Mouse (Mus musculus) hindbrain, postnatal 0 days (tissue): ENCODE results near the gene Mrtfb. TPM values are rescaled to one million over a fixed set of nuclear protein-coding genes. Genes with fewer than 3 reads are reported as not detected.
A peak's percentile ranks its signal among the peaks of the same experiment; 100 is the strongest.

Experiments used
- ATAC-seq: fragments of 200-750 bp; cut with Nextera tagmentation; 2 replicates; pipeline ENCODE4 v1.8.0; 2017; ENCODE audit warnings: mild to moderate bottlenecking, moderate TSS enrichment, moderate library complexity
- DNase-seq: peaks from one replicate; pipeline ENCODE4 v3.0.0-alpha.2; 2015; ENCODE audit warnings: low spot score
- H3K27ac ChIP-seq: fragments of 300-500 bp; sonication (generic); 2 replicates; pipeline ENCODE4 v1.5.1; 2014; ENCODE audit warnings: mild to moderate bottlenecking
- H3K27me3 ChIP-seq: fragments of 300-500 bp; sonication (generic); 2 replicates; pipeline ENCODE4 v1.6.1; 2014; ENCODE audit warnings: low read length, mixed read lengths; ENCODE audit not compliant: insufficient read depth
- H3K36me3 ChIP-seq: fragments of 300-500 bp; sonication (generic); 2 replicates; pipeline ENCODE4 v1.6.1; 2014; ENCODE audit warnings: low read length, mixed read lengths; ENCODE audit not compliant: insufficient read depth
- H3K4me1 ChIP-seq: fragments of 300-500 bp; sonication (generic); 2 replicates; pipeline ENCODE4 v1.6.1; 2014; ENCODE audit warnings: antibody characterized with exemption, low read length, mixed read lengths; ENCODE audit not compliant: insufficient read depth
- H3K4me2 ChIP-seq: fragments of 300-500 bp; sonication (generic); 2 replicates; pipeline ENCODE4 v1.6.1; 2014; ENCODE audit warnings: low read depth, mild to moderate bottlenecking, low read length, moderate library complexity, mixed read lengths
- H3K4me3 ChIP-seq: fragments of 300-500 bp; sonication (generic); 2 replicates; pipeline ENCODE4 v1.5.1; 2014; ENCODE audit warnings: low read length
- H3K9ac ChIP-seq: fragments of 300-500 bp; sonication (generic); replicated peaks from 2 replicates; pipeline ENCODE4 v1.6.1; 2014; ENCODE audit warnings: mild to moderate bottlenecking, low read length, moderate library complexity, mixed read lengths
- H3K9me3 ChIP-seq: fragments of 300-500 bp; sonication (generic); 2 replicates; pipeline ENCODE4 v1.6.1; 2016; ENCODE audit warnings: low read length, mixed read lengths
- CTCF ChIP-seq: IDR thresholded peaks from 2 replicates; pipeline ENCODE4 v1.5.1; 2016; ENCODE audit warnings: antibody characterized with exemption, control low read depth, low read depth
- WGBS: fragments of 180-500 bp; shearing (Covaris S2); extraction: QIAGEN DNeasy Blood & Tissue Kit; methylation state at CpG from one replicate; pipeline ENCODE4 v1.1.7; 2014; 5-methylcytosine and 5-hydroxymethylcytosine counted together
- polyA plus RNA-seq: library from polyadenylated mRNA; unstranded; fragments of >200 nt; fragmentation: Nextera tagmentation; extraction: Ambion mirVana; gene quantifications from 2 replicates; pipeline ENCODE4 v1.2.1, GENCODE M21; 2015
- total RNA-seq: library from RNA; depleted of rRNA; stranded (reverse); fragments of >200 nt; gene quantifications from 2 replicates; pipeline ENCODE4 v1.2.3, GENCODE M21; 2014

Mrtfb gene
- total and polyA plus RNA-seq, 2 experiments from 2014 or later, result 11.5 to 20.0 TPM

GRCm38 (mm10) chr16:13445461-13445860 lies 189.2 kb downstream of the Mrtfb start:
- Histone ChIP-seq H3K9ac (no peak overlapping the region), H3K4me3 (no peak overlapping the region), H3K36me3 (no peaks in the 10 kb centered on the region), H3K27me3 (no peaks in the 10 kb centered on the region), H3K9me3 (no peaks in the 10 kb centered on the region), H3K27ac (no peak overlapping the region), H3K4me2 (no peak overlapping the region), H3K4me1 (peaks cover 3% of the 10 kb centered on the region; the same call in 1 of the 2 replicates)
- ATAC-seq (no peak), DNase-seq (no peak)
- no peak for TF ChIP-seq CTCF
- WGBS, result 33% methylated on average over 5 of the region's 5 CpGs

- peak; percentile 79 for DNase-seq
- Histone ChIP-seq H3K4me2 (peak overlapping the region; percentile 99), H3K27ac (peak overlapping the region; percentile 51; the same call in 1 of the 2 replicates), H3K27me3 (no peaks in the 10 kb centered on the region), H3K9me3 (no peaks in the 10 kb centered on the region), H3K4me3 (peak overlapping the region; percentile 82), H3K36me3 (no peaks in the 10 kb centered on the region), H3K4me1 (peaks cover 3% of the 10 kb centered on the region; the same call in 1 of the 2 replicates), H3K9ac (peak overlapping the region; percentile 70; the same call in 1 of the 2 replicates)
- 14% methylated on average over 15 of the region's 15 CpGs for WGBS
- TF ChIP-seq CTCF, result peak; percentile 71
- peak; percentile 76 for ATAC-seq
Measured at GRCm38 (mm10) chr16:13446488-13446887, 190.2 kb downstream of the Mrtfb start.

- TF ChIP-seq CTCF, result no peak
- Histone ChIP-seq H3K9me3 (no peaks in the 10 kb centered on the region), H3K27me3 (no peaks in the 10 kb centered on the region), H3K36me3 (no peaks in the 10 kb centered on the region), H3K4me1 (peaks cover 3% of the 10 kb centered on the region; the same call in 1 of the 2 replicates), H3K27ac (peak overlapping the region; percentile 51; the same call in 1 of the 2 replicates), H3K4me3 (peak overlapping the region; percentile 82), H3K4me2 (peak overlapping the region; percentile 99), H3K9ac (peak overlapping the region; percentile 70)
- WGBS, result 7% methylated on average over 8 of the region's 11 CpGs
- peak; percentile 13; the same call in 1 of the 2 replicates for ATAC-seq
- no peak for DNase-seq
Measured at GRCm38 (mm10) chr16:13446971-13447283, 190.6 kb downstream of the Mrtfb start.

GRCm38 (mm10) chr16:13447284-13448050 lies 191.2 kb downstream of the Mrtfb start:
- peak overlapping the region; percentile 99 for H3K4me2 ChIP-seq
- H3K9ac ChIP-seq, result peak overlapping the region; percentile 70
- peaks cover 3% of the 10 kb centered on the region; the same call in 1 of the 2 replicates for H3K4me1 ChIP-seq
- peak; percentile 74 for ATAC-seq
- H3K27ac ChIP-seq, result peak overlapping the region; percentile 69
- H3K4me3 ChIP-seq, result peak overlapping the region; percentile 82
- no peaks in the 10 kb centered on the region for H3K9me3 ChIP-seq
- H3K27me3 ChIP-seq, result no peaks in the 10 kb centered on the region
- 1% methylated on average over 34 of the region's 43 CpGs for WGBS
- no peak for TF ChIP-seq CTCF
- peak; percentile 50 for DNase-seq
- H3K36me3 ChIP-seq, result no peaks in the 10 kb centered on the region

GRCm38 (mm10) chr16:13448051-13448705 lies 191.9 kb downstream of the Mrtfb start:
- H3K4me1 ChIP-seq, result peaks cover 3% of the 10 kb centered on the region; the same call in 1 of the 2 replicates
- H3K4me2 ChIP-seq, result peak overlapping the region; percentile 99
- peak; percentile 71 for DNase-seq
- peak overlapping the region; percentile 69 for H3K27ac ChIP-seq
- no peaks in the 10 kb centered on the region for H3K27me3 ChIP-seq
- no peaks in the 10 kb centered on the region for H3K36me3 ChIP-seq
- WGBS, result under 1% methylated on average over 52 of the region's 52 CpGs
- peak overlapping the region; percentile 82 for H3K4me3 ChIP-seq
- no peaks in the 10 kb centered on the region for H3K9me3 ChIP-seq
- no peak for TF ChIP-seq CTCF
- peak overlapping the region; percentile 70 for H3K9ac ChIP-seq
- peak; percentile 51 for ATAC-seq

- DNase-seq, result no peak
- H3K9me3 ChIP-seq, result no peaks in the 10 kb centered on the region
- H3K27ac ChIP-seq, result peak overlapping the region; percentile 69; the same call in 1 of the 2 replicates
- no peak for ATAC-seq
- H3K4me1 ChIP-seq, result peaks cover 3% of the 10 kb centered on the region; the same call in 1 of the 2 replicates
- no peaks in the 10 kb centered on the region for H3K27me3 ChIP-seq
- 15% methylated on average over 8 of the region's 8 CpGs for WGBS
- H3K9ac ChIP-seq, result peak overlapping the region; percentile 70; the same call in 1 of the 2 replicates
- H3K36me3 ChIP-seq, result no peaks in the 10 kb centered on the region
- peak overlapping the region; percentile 99 for H3K4me2 ChIP-seq
- H3K4me3 ChIP-seq, result peak overlapping the region; percentile 82
- no peak for TF ChIP-seq CTCF
Measured at GRCm38 (mm10) chr16:13448706-13449090, 192.4 kb downstream of the Mrtfb start.
